Mouse (Mus musculus): ENCODE results near the gene Blnk. TPM values are rescaled to one million over a fixed set of nuclear protein-coding genes. Genes with fewer than 3 reads are reported as not detected.

Gene Blnk
- total RNA-seq, 2 experiments from 2014 or later, result 0.59 to 1.5 TPM

DNA sequence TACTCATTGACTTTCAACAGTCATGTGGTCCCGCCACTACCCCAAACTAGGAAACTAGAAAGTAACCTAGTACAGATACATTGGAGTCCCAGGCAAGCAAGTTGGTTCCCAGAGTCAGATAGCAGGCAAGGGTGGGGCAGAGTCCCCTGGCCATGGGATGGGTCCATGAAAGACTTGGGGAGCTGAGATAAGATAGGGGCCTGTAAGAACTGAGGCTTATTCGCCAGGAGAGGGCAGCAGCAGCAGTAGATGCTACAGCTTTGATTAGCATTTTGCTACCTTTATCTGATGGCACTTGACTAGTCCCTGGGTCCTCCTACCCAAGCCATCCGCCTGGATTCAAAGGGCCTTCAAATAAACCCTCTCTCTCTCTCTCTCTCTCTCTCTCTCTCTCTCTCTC is 5.2 kb upstream of the Blnk start:
- no peak for DNase-seq

DNA sequence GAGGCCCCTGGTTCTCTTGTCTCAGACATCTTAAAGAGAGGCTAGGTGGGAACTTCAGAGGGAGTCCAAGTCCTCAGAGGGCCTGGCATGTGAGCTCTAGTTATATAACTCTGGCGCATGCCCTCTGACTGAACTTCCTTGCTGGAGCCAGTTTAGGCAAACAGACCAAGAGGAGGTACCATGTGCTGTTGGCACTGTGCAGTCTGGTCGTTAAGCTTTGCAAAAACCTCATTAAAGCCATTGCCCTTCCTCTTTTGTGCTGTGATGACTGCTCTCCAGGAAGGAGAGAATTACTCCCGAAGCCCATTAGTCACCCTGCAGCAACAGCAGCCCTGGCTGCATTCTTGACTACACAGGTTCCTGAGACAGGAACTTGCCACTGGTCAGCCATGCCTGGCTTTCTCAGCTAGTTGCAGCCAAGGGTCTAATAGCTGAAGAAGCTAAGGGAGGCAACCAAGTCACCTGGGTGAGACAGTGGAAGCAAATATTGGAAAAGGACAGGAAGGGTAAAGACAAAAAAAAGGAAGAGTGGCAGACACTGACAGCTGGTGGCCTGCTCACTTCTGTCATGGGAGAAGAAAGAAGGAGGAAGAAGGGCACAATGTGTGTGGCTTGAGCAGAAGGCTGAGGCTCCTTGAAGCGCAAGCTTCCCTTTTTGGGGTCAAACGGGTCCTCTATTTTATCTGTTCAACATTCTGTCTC is 4.3 kb upstream of the Blnk start:
- DNase-seq, result peak in 1 of 2 experiments; percentile 4

DNA sequence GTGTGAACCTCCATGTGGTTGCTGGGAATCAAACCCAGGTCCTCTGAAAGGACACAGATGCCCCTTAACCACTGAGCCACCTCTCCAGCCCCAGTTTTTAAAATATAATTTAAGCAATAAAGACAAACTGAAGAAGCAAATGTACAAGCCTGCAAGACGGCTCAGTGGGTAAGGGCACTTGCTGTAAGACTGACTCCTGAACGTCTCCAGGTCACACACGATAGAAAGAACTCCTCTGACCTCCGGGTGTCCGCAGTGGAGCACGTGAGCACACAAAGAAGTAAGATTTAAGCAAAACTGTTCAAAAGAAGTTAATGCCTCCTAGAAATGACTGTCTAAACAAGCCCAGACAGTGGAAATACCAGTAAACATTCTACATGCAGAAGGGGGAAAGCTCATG is 2.4 kb upstream of the Blnk start:
- no peak for DNase-seq

DNA sequence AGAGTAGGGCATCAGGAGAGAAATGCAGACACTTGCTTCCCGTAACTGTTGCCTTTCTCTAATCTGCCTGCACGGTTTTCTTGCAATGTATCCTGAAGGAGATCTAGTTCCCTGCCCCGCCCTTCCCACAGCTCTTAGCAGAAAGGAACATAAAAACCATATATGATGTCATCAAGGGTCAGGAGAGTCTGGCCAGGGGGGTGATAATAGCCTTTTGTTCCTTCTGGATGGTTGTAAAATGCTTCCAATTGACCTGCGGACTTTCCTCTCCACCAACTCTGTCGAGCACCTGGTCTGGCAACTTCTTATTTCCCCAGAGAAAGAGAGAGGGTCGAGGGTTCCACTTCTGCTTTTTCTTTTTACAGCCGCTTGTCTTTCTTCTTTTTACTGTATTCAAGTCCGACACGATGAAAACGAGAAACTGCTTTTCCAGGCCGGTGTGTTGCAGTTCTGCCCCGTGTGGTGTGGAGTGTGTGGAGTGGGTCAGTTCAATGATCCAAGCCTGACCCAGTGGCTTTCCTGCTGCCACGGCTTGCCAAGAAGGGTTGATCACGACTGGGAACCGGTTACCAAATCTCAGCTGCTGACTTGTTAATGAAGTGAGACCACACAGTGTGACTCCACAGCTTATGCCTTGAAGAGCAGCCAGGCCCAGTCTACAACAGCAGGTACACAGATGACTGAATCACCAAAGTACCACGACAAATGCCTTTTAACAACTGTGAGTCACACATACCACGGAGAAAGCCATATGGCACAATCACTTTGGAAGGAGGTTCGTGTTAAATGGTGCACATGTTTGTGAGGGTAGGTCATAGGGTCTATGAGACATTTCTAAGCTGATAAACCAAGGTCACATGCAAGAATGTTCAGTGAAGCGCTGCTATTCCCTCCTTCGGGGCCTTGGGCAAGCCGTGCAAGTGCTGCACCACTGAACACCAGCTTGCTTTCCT is 1.4 kb upstream of the Blnk start:
- no peak for DNase-seq

DNA sequence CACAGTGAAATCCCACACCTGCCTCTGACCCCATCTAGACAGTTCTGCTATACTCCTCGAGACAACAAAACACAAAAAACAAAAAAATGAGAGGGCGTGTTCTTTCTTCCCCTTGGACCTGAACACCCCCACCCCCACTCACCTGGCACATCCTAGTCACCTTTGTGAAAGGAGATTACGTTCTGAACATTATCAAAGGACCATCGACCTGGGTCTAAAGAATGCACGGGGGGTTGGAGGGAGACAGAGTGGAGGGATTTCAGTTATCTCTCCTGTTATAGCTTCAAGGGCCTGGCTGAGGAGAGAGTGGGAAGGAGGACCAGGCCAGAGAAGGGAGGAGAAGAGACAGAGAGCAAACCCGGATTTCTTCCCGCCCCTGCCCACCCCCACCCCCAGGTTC is 576 bp upstream of the Blnk start:
- DNase-seq, result no peak

DNA sequence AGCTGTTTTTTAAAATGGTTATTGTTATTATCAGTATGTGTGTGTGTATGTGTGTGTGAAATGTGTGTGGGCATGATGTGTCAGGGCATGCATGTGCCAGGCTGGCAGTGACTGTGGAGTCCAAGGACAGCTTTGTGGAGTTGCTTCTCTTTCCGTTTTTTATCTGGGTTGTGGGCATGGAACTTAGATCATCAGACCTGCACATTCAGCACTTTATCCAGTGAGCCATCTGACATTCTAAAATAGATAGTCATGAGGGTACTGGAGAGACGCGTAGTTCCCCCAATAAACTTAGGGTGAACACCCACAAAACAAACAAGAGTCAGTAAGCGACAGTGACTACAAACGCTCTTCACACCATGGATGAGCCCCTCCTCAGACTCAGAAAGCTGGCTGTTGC is 979 bp downstream of the Blnk start:
- DNase-seq, result no peak

- DNase-seq, result no peak
Measured at GRCm38 (mm10) chr19:40992517-40993044, 1.8 kb downstream of the Blnk start.

GRCm38 (mm10) chr19:40992096-40992495 is 2.2 kb downstream of the Blnk start:
- no peak for DNase-seq

DNA sequence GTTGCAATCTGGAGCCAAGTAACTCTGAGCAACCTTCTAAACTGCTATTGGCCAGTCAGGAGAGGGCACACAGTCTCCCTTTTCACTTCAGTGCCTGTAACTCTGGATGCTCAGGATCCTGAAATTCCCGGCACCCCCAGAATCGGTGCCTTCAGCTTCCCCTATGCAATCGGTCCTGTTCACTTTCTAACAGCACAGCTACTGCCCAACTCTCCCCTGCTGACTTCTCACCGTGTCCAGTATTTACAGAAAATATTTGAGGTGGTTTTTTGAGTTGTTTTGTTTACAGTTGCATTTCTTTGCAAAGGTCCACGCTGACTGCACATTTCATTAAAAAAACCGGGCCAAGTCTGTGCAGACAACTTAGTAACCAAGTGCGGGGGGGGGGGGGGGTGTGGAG is 2.7 kb downstream of the Blnk start:
- DNase-seq, result no peak

DNA sequence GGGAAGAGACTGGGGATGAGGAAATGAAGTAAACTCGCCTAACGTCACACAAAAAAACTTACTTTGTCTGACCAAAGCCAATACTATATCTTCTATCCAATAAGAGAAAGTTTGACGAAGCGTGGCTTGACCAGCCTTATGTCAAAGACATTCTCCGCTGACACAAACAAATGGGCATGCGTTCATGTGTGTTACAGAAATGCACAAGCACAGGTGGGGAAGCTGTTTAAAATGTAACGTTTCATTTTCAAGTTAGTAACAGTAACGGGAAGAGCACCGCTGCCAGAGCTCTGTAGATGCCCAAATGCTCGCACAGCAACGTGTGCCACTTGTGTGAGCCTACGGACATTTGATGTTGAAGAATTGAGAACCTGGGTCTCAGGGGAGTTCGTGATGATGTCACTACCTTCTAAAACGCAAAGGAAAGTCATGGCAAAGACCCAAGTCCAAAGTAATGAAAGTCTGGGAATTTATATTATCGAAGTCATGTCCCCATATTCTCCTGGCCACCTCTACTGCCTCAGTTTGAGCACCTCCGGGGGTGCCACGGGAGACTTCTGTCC is 3.5 kb downstream of the Blnk start:
- DNase-seq, result no peak

DNA sequence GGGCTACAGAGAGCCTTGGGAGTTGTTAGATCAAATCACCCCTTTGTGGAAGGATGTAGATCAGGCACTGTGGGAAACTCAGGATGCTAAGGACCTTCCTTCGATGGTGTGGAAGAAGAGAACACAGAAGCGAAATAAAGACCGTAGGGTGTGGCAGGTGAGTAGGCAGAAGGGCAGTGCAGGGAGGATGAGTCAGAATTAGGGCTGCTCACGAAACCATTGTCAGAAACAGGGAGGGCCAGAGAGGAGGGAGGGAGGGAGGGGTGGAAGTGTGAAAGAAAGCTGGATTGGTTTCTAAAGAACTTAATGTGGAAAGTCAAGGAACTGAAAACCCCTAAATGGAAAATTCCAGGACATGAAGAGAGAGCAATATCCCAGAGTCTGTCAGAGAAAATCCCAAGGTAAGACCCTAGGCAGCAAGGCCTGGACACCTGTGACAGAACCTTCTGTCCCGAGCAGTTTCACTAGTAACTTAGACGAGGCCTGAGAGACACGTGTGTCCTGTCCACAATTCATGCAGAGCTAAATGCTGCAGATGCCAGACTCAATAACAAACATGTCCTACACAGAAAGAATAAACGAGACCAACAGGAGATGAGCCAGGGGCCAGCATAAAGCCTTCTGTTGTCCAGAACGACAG is 4.3 kb downstream of the Blnk start:
- no peak for DNase-seq

- DNase-seq, result no peak
Measured at GRCm38 (mm10) chr19:40988856-40989255, 5.5 kb downstream of the Blnk start.

DNA sequence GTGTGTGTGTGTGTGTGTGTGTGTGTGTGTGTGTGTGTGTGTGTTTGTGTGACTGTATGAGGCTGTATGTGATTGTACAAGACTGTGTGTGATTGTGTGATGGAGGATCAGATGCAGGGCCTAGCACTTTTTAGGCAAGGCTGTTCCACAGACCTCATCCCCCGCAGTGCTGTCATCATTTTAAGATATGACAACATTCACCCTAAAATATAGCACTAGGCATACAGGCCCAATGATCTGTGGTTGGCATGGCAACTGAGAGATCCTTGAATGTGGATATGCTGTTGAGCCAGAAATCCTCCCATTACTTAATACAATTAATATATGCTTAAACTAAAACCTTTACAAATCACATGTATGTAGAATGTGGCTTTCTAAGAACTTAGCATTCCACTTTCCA is 9.8 kb downstream of the Blnk start:
- DNase-seq, result no peak

DNA sequence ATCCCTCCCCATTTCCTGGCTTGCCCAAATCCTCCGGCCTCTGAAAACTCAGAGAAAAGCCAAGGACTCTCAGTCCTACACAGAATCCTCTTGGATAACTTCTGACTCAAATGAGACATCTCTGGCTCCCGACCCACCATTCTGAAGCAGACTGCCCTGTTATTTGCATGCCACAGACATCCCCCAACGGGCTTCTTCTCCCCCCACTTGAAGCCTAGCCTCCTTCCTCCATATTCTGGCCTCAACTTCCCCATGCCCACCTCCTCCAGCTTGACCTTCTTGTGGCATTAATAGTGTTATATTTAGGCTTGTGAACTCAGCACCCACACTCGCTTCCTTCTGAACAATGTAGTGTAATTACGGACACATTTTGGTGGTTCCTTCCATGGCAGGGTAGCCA is 13.7 kb downstream of the Blnk start:
- DNase-seq, result no peak

- no peak for DNase-seq
Measured at GRCm38 (mm10) chr19:40978026-40978425, 16.3 kb downstream of the Blnk start.

- no peak for DNase-seq
Measured at GRCm38 (mm10) chr19:40976946-40977917, 17.1 kb downstream of the Blnk start.

- no peak for DNase-seq
Measured at GRCm38 (mm10) chr19:40971273-40971914, 22.9 kb downstream of the Blnk start.

- no peak for DNase-seq
Measured at GRCm38 (mm10) chr19:40970775-40971174, 23.6 kb downstream of the Blnk start.

GRCm38 (mm10) chr19:40970301-40970700 is 24.0 kb downstream of the Blnk start:
- no peak for DNase-seq
